Mouse (Mus musculus) mesoderm, embryonic 11.5 days (tissue): Measurements from ENCODE around the gene Trim10.

Experiments
- DNase-seq: peaks from one replicate; pipeline ENCODE4 v3.0.0-alpha.2; 2012; ENCODE audit warnings: low read depth, low spot score

The Trim10 gene

GRCm38 (mm10) chr17:36869284-36869954 is at the start of gene Trim10:
Gene Trim10 (plus strand): TSS chr17:36869574.
- DNase-seq, result no peak

- no peak for DNase-seq
Measured at GRCm38 (mm10) chr17:36824005-36824404, 45.4 kb upstream of the Trim10 start.

GRCm38 (mm10) chr17:36825525-36825924 is 43.8 kb upstream of the Trim10 start:
- DNase-seq, result no peak

GRCm38 (mm10) chr17:36826002-36826401 is 43.4 kb upstream of the Trim10 start:
- peak; percentile 52 for DNase-seq

DNA sequence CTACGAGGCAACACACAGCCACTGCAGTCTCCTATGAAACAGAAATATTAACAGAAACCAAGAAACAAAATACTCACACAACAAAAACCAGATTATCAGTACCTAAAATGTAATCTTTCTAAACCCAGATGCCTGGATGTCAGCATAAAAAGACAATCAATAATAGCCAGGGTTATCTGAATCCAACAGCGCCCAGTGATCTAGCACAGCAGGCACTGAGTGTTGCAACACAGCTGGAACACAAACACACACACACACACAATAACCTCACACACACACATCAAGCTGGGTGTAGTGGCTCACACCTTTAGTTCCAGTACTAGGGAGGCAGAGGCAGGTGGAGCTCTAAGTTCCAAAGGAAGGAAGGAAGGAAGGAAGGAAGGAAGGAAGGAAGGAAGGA is 40.9 kb upstream of the Trim10 start:
- no peak for DNase-seq

DNA sequence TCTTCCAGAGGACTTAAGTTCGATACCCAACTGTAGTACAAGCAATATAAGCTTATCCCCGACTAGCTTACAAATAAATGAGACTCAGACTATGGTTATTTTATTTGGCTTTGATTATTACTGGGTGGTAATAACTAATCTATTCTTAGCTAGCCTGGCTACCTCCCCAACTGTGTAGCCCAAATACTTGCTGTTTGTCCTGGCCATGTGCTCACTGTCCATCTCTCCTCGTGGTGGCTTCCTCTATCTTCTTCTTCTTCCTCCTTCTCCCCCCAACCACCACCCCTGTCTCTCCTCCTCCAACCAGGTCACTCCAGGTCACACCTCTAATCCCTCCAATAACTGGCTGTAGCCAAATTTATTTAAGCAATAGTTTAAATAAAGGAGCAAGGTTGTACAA is 38.9 kb upstream of the Trim10 start:
- DNase-seq, result no peak

- no peak for DNase-seq
Measured at GRCm38 (mm10) chr17:36832694-36833093, 36.7 kb upstream of the Trim10 start.

DNA sequence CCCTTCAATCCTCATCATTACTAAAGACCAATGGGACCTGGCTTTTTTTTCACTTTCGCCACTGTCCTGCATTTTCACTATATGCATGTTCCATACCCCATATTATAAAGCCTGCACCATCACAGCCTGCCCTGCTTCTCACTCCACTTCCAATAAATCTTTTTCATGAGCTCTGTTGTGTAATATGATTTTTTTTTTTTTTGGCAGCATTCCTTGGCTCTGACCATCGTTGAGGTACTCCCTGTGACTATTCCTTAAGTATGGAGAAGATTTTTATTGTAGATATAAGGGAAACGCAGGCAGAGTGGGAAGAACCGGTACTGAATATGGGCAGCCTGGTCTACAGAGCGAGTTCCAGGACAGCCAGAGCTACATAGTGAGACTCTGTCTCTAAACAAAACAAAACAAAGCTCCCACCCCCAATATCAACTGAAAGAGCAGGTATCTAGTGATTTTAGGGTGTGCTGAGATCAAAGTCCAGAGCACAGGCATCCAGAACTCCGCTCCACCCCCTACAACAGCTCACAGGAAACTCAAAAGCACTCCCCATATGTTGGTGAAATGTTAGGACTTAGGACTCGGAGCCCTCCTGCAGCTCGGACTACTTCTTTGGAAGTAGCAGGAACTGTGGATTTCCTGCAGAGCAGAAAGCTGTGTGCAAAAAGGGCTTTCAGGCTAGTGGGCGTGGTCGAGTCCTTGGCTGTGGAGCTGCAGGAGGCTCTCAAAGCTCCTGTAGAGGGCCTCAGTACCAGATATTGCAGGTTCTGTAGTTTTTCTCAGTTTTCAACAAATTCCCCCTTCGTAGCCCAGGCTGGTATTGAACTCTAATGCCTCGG is 33.6 kb upstream of the Trim10 start:
- peak; percentile 58 for DNase-seq

DNA sequence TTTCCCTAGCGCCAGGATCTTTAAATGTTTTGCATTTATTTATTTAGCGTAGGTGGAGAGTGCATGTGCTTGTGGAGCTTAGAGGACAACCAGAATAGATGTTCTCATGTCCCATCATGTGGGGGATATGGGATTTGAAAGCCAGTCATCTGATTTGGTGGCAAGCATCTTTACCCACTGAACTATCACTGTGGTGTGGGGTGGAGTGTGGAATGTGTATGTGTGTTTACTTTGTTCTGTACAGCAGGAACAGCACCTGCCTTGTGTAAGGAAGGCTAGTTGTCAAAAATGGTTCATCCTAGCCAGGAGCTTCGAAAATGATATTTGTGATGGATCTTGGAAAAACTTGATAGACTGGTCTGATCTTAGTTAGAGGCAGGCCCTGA is 33.0 kb upstream of the Trim10 start:
- DNase-seq, result peak; percentile 8

DNA sequence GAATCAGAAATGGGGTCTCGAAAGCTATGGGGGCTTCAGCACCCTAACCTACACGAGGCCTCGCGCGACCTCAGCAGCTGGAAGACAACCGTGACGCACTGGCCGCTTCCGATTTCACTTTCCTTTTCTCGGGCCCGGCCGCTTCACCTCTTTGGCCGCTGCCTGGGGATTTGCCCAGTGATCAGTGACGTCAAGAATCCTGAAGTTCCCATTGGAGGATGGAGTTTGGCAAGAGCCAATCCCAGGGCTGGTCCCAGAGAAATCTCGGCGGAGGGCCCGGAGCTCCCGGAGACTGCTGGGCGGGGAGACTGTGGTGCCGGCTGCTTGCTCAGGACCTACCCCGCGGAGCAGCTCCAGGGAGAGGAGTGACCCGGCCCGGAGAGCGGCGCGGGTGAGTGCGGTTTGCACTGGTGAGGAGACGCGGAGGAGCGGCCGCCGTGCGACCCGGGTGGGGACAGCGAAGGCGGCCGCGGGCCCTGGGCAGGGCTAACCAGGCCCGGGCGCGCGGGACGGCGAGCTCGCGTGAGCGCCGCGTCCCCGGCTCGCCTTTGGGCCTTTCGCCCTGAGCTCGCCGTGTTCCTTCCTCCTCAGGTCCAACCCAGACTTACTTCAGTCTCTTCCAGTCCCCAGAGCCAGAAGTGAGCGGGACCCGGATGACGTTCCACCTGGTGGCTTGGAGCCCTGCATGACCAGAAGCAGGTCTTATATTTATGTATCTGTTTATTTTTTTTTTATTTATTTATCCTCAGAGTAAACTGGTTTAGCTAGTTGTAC is 32.3 kb upstream of the Trim10 start, which contains the start of gene Trim26:
Gene Trim26 (plus strand): TSS at position 261 of the 774 bp plus-strand sequence.
- peak; percentile 98 for DNase-seq

GRCm38 (mm10) chr17:36839001-36839400 is 30.4 kb upstream of the Trim10 start:
- DNase-seq, result no peak

DNA sequence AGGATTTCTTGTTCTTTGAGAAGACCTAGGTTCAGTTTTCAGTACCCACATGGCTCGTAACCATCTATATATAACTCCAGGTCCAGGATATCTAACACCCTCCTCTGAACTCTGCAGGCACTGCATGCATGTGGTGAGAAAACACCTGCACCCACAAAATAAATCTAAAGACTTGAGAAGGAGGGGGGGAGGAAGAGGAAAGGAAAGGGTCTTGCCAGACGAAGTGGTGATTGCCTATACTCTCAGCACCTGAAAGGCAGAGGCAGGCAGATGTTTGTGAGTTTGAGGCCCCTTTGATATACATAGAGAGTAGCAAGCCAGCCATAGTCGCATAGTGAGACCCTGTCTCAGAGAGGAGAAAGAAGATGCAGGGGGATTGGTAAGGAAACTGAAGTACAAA is 29.4 kb upstream of the Trim10 start:
- DNase-seq, result no peak

GRCm38 (mm10) chr17:36840961-36841445 is 28.4 kb upstream of the Trim10 start:
- DNase-seq, result no peak

DNA sequence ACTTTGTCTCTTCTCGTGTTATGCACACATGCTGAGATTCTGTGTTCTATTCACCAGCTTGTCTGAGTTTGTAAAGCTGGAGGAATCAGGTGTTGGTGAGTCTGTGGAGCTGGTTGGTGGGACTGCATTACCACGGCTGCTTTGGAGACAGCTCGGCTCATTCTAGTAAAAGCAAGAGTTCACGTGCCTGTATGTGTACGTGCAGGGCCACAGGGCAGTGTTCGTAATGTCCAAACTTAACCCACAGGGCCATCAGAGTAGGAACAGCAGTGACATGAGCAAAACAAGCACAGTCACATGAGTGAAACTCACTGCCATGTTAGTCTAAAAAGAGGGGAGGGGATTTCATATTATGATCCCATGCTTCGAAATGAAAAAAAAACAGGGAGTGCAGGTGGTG is 25.7 kb upstream of the Trim10 start:
- DNase-seq, result no peak

GRCm38 (mm10) chr17:36844286-36844719 is 25.1 kb upstream of the Trim10 start:
- no peak for DNase-seq

- no peak for DNase-seq
Measured at GRCm38 (mm10) chr17:36844725-36845124, 24.6 kb upstream of the Trim10 start.

DNA sequence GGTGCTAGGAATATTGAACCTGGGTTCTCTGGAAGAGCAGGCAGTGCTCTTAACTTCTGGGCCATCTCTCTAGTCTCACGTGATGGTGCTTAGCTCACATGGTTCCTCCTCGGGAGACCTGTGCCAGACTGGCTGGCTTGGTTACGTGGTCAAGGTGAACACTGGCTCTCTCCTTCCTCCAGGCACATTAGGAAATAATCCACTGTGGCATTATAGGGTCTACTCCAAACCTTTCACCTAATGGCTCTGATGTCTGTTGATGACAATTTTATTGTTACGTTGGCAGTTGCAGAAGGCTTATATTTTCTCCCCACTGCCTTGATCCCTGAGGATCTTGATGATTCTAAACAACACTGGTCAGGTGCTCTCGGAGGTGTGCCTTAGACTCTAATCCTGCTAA is 20.5 kb upstream of the Trim10 start:
- no peak for DNase-seq

GRCm38 (mm10) chr17:36849992-36850391 is 19.4 kb upstream of the Trim10 start:
- no peak for DNase-seq

- no peak for DNase-seq
Measured at GRCm38 (mm10) chr17:36851200-36851599, 18.2 kb upstream of the Trim10 start.

DNA sequence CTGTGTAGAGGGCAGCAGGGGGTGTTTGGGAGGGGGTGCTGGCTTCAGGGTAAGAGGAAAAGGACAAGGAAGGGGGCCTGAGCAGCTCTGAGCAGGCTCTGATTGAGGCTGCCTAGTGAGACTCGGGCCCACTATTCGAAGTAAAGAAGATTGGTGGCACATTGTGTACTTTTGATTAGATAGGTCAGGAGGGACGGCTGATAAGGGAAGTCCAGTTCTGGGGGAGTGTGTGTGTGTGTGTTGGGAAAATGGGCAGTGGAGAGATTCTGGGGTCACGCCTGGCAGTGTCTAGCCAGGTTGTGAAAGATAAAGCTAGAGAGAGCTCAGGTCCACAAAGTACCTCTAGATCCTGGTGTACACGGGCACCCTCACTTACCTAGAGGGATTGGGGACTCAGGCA is 17.7 kb upstream of the Trim10 start:
- DNase-seq, result no peak

DNA sequence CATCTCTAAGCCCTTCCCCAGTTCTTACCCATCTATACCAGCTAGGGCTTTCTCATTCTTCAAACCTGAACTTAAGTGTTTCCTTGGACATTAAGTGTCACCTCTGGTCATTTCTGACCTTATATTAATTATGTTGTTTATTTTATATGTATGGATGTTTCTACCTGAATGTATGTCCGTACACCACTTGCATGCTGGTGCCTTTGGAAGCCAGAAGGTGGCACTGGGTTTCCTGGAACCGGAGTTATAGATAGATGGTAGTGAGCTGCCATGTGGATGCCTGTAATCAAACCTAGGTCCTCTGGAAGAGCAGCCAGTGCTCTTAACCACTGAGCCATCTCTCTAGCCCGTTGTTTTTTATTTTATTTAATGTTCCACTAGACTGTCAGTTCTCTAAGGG is 13.9 kb upstream of the Trim10 start:
- no peak for DNase-seq

DNA sequence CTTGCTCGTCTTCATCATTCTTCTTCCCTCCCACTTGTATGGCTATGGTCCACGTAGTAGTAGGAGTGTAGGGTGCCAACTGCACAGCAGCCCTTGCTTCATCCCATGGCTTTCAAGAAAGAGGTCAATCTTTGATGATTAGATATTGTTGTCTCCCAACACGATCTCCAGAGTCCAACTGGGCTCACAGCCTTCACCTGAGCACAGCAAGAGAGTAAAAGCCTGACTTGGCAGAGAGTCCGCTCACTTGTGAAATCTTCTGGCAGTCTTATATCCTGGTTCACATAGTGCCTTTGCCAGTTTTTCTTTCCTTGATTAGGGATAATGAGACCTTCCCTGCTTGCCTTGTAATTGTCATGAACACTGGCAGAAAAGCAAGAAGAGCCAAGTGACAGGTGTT is 13.1 kb upstream of the Trim10 start:
- no peak for DNase-seq
